Mouse (Mus musculus) stomach, postnatal 0 days (tissue): ENCODE data around the gene Plk3. TPM values are rescaled to one million over a fixed set of nuclear protein-coding genes. Genes with fewer than 3 reads are reported as not detected.
A peak's percentile ranks its signal among the peaks of the same experiment; 100 is the strongest.

Source experiments
- ATAC-seq: fragments of 200-750 bp; cut with Nextera tagmentation; 2 replicates; pipeline ENCODE4 v1.8.0; 2017; ENCODE audit not compliant: low FRiP score, low TSS enrichment
- DNase-seq: peaks from one replicate; pipeline ENCODE4 v3.0.0-alpha.2; 2016; ENCODE audit warnings: low spot score
- H3K27ac ChIP-seq: fragments of 300-500 bp; sonication (generic); replicated peaks from 2 replicates; pipeline ENCODE4 v1.5.1; 2014; ENCODE audit warnings: mild to moderate bottlenecking, control low read depth
- H3K27me3 ChIP-seq: fragments of 300-500 bp; sonication (generic); 2 replicates; pipeline ENCODE4 v1.6.1; 2014; ENCODE audit warnings: low read length; ENCODE audit not compliant: control insufficient read depth, insufficient read depth
- H3K36me3 ChIP-seq: fragments of 300-500 bp; sonication (generic); 2 replicates; pipeline ENCODE4 v1.6.1; 2014; ENCODE audit warnings: low read length, mixed read lengths; ENCODE audit not compliant: control insufficient read depth, insufficient read depth
- H3K4me1 ChIP-seq: fragments of 300-500 bp; sonication (generic); replicated peaks from 2 replicates; pipeline ENCODE4 v1.6.1; 2014; ENCODE audit warnings: antibody characterized with exemption; ENCODE audit not compliant: control insufficient read depth, insufficient read depth
- H3K4me2 ChIP-seq: fragments of 300-500 bp; sonication (generic); replicated peaks from 2 replicates; pipeline ENCODE4 v1.6.1; 2014; ENCODE audit warnings: low read depth, mild to moderate bottlenecking, control low read depth, moderate library complexity
- H3K4me3 ChIP-seq: fragments of 300-500 bp; sonication (generic); 2 replicates; pipeline ENCODE4 v1.5.1; 2014; ENCODE audit warnings: low read depth, low read length, control low read depth
- H3K9ac ChIP-seq: fragments of 300-500 bp; sonication (generic); 2 replicates; pipeline ENCODE4 v1.6.1; 2014; ENCODE audit warnings: mild to moderate bottlenecking, low read length, control low read depth, mixed read lengths
- H3K9me3 ChIP-seq: fragments of 300-500 bp; sonication (generic); 2 replicates; pipeline ENCODE4 v1.6.1; 2016; ENCODE audit warnings: low read length; ENCODE audit not compliant: control insufficient read depth
- CTCF ChIP-seq: IDR thresholded peaks from 2 replicates; pipeline ENCODE4 v1.5.1; 2016; ENCODE audit warnings: antibody characterized with exemption, low read depth, mild to moderate bottlenecking, moderate library complexity
- EP300 ChIP-seq: optimal IDR thresholded peaks from 2 replicates; pipeline ENCODE3; 2016; ENCODE audit warnings: antibody characterized with exemption
- WGBS: fragments of 180-500 bp; shearing (Covaris S2); extraction: QIAGEN DNeasy Blood & Tissue Kit; methylation state at CpG from one replicate; pipeline ENCODE4 v1.1.7; 2014; 5-methylcytosine and 5-hydroxymethylcytosine counted together
- polyA plus RNA-seq: library from polyadenylated mRNA; unstranded; fragments of >200 nt; fragmentation: Nextera tagmentation; extraction: Ambion mirVana; gene quantifications from 2 replicates; pipeline ENCODE4 v1.2.1, GENCODE M21; 2015

Plk3 gene
- polyA plus RNA-seq, 1 experiment from 2014 or later = 18.7 TPM

GRCm38 (mm10) chr4:117145248-117145647 is 11.5 kb upstream of the Plk3 start:
- no peak for ATAC-seq
- peaks cover 2% of the 10 kb centered on the region for H3K36me3 ChIP-seq
- TF ChIP-seq EP300 (no peak), CTCF (no peak)
- H3K4me1 ChIP-seq = no peaks in the 10 kb centered on the region
- WGBS = 93% methylated on average over 13 of the region's 13 CpGs
- H3K27ac ChIP-seq = no peak overlapping the region
- H3K4me2 ChIP-seq = no peak overlapping the region
- no peak overlapping the region for H3K4me3 ChIP-seq
- no peak for DNase-seq
- no peak overlapping the region for H3K9ac ChIP-seq
- H3K27me3 ChIP-seq = no peaks in the 10 kb centered on the region
- H3K9me3 ChIP-seq = no peaks in the 10 kb centered on the region

DNA sequence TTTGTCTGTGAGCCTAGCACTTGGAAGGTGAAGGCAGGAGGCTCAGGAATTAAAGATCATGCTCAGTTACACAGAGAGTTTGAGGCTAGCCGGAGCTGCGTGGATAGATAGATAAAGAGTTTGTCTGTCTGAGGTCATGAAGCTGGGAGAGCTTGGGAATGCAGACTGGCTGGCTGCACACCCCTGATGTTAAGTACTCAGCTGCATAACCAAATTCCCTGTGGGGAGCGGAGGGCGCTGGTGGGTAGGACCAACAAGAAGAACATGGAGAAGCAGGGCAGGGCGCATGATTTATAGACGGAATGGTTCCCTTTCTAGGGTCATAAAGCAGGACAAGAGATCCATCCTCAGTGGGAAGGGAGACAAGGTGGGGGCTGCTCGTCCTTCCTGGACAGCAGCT is 9.3 kb upstream of the Plk3 start:
- WGBS = 45% methylated on average over 7 of the region's 7 CpGs
- no peak for ATAC-seq
- TF ChIP-seq EP300 (no peak), CTCF (no peak)
- Histone ChIP-seq H3K4me2 (no peak overlapping the region), H3K9me3 (no peaks in the 10 kb centered on the region), H3K27me3 (no peaks in the 10 kb centered on the region), H3K27ac (no peak overlapping the region), H3K9ac (no peak overlapping the region), H3K4me3 (no peak overlapping the region), H3K4me1 (no peaks in the 10 kb centered on the region), H3K36me3 (no peaks in the 10 kb centered on the region)
- DNase-seq = no peak

DNA sequence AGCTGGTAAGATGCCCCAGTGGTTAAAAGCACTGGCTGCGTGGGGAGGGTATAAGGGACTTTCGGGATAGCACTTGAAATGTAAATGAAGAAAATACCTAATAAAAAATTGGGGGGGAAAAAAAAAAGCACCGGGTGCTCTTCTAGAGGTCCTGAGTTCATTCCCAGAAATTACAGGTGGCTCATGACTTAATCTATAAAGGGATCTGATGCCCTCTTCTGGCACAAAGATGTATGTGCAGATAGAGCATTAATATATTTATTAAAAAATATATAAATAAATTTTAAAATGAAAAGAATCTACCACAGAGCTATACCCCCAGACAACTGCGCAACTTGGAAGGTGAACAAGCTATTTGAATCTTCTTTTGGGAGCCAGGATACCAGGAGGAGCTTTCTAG is 6.8 kb upstream of the Plk3 start:
- ATAC-seq = no peak
- Histone ChIP-seq H3K4me3 (no peak overlapping the region), H3K27me3 (no peaks in the 10 kb centered on the region), H3K27ac (no peak overlapping the region), H3K4me1 (no peaks in the 10 kb centered on the region), H3K9ac (no peak overlapping the region), H3K36me3 (no peaks in the 10 kb centered on the region), H3K4me2 (no peak overlapping the region), H3K9me3 (no peaks in the 10 kb centered on the region)
- 38% methylated on average over 4 of the region's 4 CpGs for WGBS
- no peak for TF ChIP-seq EP300
- peak; percentile 67 for TF ChIP-seq CTCF
- no peak for DNase-seq

DNA sequence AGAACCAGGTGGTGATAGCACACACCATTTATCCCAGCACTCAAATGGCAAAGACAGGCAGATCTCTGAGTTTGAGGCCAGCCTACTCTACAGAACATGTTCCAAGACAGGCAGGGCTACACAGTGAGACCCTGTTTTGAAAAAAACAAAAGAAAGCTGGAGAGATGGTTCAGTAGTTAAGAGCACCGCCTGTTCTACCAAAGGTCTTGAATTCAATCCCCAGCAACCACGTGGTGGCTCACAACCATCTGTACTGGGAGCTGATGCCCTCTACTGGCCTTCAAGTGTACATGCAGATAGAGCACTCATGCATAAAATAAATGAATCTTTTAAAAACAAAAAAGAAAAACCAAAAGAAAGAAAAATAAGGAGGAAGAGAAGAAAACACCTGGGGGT is 5.5 kb upstream of the Plk3 start:
- Histone ChIP-seq H3K9me3 (no peaks in the 10 kb centered on the region), H3K4me1 (no peaks in the 10 kb centered on the region), H3K27ac (no peak overlapping the region), H3K36me3 (no peaks in the 10 kb centered on the region), H3K9ac (no peak overlapping the region), H3K4me3 (no peak overlapping the region), H3K27me3 (no peaks in the 10 kb centered on the region), H3K4me2 (no peak overlapping the region)
- 0% methylated on average over 2 of the region's 2 CpGs for WGBS
- TF ChIP-seq CTCF = peak; percentile 86
- no peak for TF ChIP-seq EP300
- no peak for ATAC-seq
- DNase-seq = peak; percentile 52

GRCm38 (mm10) chr4:117138295-117139216 is 4.8 kb upstream of the Plk3 start:
- 60% methylated on average over 15 of the region's 17 CpGs for WGBS
- no peak for DNase-seq
- no peak overlapping the region for H3K27ac ChIP-seq

DNA sequence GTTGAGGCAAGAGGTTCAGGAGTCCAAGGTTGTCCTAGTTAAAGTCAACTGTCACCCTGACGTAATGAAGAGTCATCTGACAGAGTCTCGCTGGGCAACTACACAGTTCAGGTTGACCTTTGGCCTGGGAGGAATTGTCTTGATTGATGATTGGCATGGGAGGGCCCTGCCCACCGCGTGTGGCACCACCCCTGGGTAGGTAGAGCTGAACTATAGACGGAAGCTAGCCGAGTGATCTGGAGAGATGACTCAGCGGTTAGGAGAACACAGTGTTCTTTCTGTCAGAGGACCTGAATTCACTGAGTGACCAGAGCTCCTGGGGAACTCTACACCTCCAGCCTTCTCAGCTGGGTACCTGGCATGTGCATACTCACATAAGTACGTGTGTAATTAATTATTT is 2.3 kb upstream of the Plk3 start:
- Histone ChIP-seq H3K4me2 (no peak overlapping the region), H3K9ac (no peak overlapping the region), H3K27ac (peak overlapping the region; percentile 85), H3K4me3 (no peak overlapping the region), H3K36me3 (no peaks in the 10 kb centered on the region), H3K4me1 (no peaks in the 10 kb centered on the region), H3K27me3 (no peaks in the 10 kb centered on the region), H3K9me3 (no peaks in the 10 kb centered on the region)
- DNase-seq (peak; percentile 88), ATAC-seq (peak; percentile 89)
- TF ChIP-seq CTCF (no peak), EP300 (no peak)
- WGBS = 24% methylated on average over 8 of the region's 8 CpGs

More at GRCm38 (mm10) chr4:117138295-117139216, 4.8 kb upstream of the Plk3 start:
- Histone ChIP-seq H3K9ac (no peak overlapping the region), H3K4me2 (no peak overlapping the region), H3K27me3 (no peaks in the 10 kb centered on the region), H3K4me3 (no peak overlapping the region), H3K4me1 (no peaks in the 10 kb centered on the region), H3K9me3 (no peaks in the 10 kb centered on the region), H3K36me3 (no peaks in the 10 kb centered on the region)
- TF ChIP-seq CTCF (no peak), EP300 (no peak)
- no peak for ATAC-seq
